Mouse (Mus musculus) C3H10T1/2 (cell line): Measurements from ENCODE around the gene Spg21. TPM values are rescaled to one million over a fixed set of nuclear protein-coding genes. Genes with fewer than 3 reads are reported as not detected.

Experiments
- polyA plus RNA-seq, 2 experiments: library from polyadenylated mRNA; unstranded; fragments of >200 nt; fragmentation: generic; extraction: Trizol; gene quantifications; one replicate each; pipeline ENCODE4 v1.2.1; 2012; ENCODE audit warnings: missing spikeins in 2 of 2

Spg21 gene
- 10 to 100 TPM; 42.6 to 49.8 TPM for polyA plus RNA-seq

DNA sequence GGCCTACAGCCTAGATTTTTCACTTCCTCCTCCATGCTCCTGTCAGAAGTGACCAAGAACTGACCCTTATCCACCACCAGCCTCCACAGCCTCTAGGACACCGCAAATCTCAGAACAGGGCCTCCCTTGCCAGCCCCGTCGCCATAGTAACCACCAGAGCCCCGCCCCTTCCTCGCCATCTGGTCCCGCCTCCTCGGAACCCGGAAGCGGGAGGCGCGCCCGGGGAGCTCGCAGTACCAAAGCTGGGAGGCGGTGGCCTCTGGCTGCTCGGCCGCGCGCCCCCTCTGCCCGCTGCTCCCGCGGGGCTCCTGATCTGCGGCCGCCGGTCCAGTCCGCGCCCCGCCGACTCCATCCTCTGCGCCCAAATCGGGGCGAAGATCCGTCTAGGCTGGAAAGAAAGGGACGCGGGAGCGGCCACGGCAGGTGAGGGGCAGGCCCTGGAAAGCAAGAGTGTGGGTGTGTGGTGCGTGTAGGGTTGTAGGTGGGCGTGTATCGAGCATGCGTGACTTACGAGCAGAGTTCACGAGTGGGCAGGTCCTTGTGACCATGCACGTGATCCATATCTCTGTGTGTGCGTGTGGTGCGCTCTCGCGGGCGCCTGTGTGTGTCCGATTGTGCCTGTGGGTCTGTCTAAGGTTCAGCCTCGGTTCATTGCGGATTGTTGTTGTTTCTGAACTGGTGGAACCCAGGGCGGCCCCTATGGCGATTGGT is at the start of gene Spg21:
Spg21 (plus strand) TSS at position 216 of the 711 bp plus-strand sequence.

DNA sequence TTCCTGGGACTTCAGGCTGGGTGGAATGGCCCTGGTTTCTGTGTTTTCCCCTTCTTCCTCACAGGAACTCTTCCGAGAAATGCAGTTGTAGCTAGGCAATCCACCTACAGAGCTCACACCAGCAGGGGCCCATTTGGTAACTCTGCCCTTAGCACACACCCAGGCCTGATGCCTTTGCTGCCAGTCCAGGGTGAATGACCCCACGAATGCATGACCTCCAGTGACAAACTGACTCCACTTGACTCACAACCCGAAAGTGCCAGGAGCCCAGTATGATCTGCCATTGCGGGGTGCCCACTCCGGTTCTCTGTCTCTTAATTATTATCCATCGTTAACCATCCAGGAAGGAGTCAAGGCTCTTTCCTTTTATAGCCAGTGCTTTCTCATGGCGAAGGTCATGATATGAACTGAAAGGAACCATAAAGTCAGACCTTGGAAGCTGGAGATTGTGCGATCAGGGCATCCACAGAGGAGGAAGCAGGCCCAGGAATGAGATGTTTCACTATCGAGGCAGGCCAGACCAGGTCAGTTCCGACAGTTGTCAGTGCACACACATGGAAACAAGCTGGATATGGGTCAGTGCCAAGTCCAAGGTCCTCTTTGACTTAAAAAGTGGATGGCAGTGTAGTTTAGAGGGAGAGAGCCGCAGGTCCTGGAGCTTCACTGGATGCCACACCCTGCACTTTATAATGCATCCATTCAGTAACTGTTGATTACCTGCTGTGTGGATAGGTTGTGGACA is 37.8 kb upstream of the Spg21 start, which contains the start of gene Slc51b:
Slc51b (minus strand) TSS at position 196 of the 742 bp plus-strand sequence.

DNA sequence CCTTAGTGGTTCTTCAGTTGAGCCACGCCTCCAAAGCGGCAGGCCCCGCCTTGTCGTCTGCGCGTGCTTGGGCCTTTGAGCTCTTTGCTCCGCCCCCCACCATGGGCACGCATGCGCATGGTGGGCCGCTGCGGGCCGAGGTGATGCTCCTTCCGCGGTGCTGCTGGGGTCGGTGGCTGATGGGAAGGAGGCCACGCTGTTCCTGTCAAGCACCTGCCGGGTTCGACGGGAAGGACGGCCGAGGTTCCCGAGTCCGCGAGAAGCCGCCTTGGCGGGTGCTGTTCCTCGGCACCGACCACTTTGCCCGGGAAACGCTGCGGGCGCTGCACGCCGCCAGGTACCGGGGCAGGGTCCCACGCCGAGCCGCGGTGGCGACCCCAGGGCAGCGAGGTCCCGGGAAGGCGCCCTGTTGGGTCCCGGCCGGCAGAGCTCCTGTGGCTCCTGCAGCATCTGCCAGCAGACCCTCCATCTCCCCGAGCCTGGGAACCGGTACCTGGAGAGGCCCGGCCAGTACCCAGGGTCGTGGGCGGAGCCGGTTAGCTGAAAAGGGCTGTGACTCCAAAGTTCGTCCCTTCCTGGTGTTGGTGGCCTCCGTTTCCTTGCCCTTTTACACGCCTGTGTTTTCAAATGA is 25.0 kb upstream of the Spg21 start, which contains the start of gene Mtfmt:
Mtfmt (plus strand) TSS at position 112 of the 631 bp plus-strand sequence.

DNA sequence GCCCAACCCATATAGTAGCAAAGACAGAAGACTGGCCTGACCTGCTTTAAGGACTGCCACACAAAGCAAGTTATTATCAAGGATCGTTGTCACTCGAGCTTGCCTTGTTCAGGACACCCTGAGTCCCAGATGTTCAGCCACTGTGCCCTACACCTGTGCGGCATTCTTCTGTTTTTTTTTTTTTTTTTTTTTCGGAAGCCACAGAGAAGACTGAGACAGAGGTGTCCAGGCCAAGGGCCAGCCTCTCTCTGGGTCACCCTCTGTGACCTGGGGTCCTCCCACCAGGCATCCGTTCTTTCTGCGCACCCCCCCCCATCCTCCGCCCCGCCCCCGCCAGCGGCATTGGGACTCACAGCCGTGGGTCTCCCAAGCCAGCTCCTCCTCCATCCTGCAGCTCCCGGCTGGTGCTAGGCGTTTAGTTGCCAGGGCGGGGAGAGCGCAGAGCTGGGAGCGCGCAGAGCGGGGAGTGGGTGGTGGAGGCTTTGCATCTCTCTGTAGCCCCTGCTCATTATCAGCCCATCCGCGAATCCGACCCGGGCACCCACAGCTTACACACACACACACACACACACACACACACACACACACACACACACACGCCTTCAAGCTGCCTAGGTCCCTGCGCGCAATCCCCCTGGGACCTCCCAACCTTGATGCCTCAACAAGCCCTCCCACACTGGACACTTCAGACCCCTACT is 59.2 kb downstream of the Spg21 start, which contains the start of gene Ankdd1a:
Ankdd1a (minus strand) TSS at position 387 of the 698 bp plus-strand sequence.

Other genes with a start within 250 kb of the Spg21 start
- gene Cilp, start 195.8 kb upstream of the Spg21 start, polyA plus RNA-seq, result under 1 TPM in 1 of 2 experiments, not detected in 1; 0.04 TPM
- gene Clpx, start 166.7 kb upstream of the Spg21 start, polyA plus RNA-seq, result 1 to 10 TPM in 1 of 2 experiments, under 1 TPM in 1; 0.75 to 9.3 TPM
- 1 to 10 TPM; 4.0 to 8.4 TPM for gene Pdcd7, start 114.8 kb upstream of the Spg21 start, polyA plus RNA-seq
- gene Ubap1l, start 99.9 kb upstream of the Spg21 start, polyA plus RNA-seq, result under 1 TPM in 1 of 2 experiments, not detected in 1; 0.06 TPM
- gene Kbtbd13, start 69.3 kb upstream of the Spg21 start, polyA plus RNA-seq, result under 1 TPM in 1 of 2 experiments, not detected in 1; 0.02 TPM
- gene Rasl12, start 62.4 kb upstream of the Spg21 start, polyA plus RNA-seq, result under 1 TPM in 1 of 2 experiments, not detected in 1; 0.02 TPM
- under 1 TPM in 1 of 2 experiments, not detected in 1; 0.07 TPM for gene Slc51b, start 38.0 kb upstream of the Spg21 start, polyA plus RNA-seq
- 1 to 10 TPM; 1.9 to 8.1 TPM for gene Mtfmt, start 25.2 kb upstream of the Spg21 start, polyA plus RNA-seq
- not detected for gene Ankdd1a, start 59.2 kb downstream of the Spg21 start, polyA plus RNA-seq
- 10 to 100 TPM; 14.8 to 24.0 TPM for gene Plekho2, start 119.1 kb downstream of the Spg21 start, polyA plus RNA-seq
- 10 to 100 TPM in 1 of 2 experiments, 1 to 10 TPM in 1; 1.4 to 13.3 TPM for gene Pif1, start 126.2 kb downstream of the Spg21 start, polyA plus RNA-seq
- 1 to 10 TPM; 3.2 to 5.3 TPM for gene Rbpms2, start 168.7 kb downstream of the Spg21 start, polyA plus RNA-seq
- gene Oaz2, start 207.1 kb downstream of the Spg21 start, polyA plus RNA-seq, result 100 to 1,000 TPM in 1 of 2 experiments, 10 to 100 TPM in 1; 48.0 to 159 TPM